Mouse (Mus musculus): ENCODE data around the gene Tmem40. TPM values are rescaled to one million over a fixed set of nuclear protein-coding genes. Genes with fewer than 3 reads are reported as not detected.

The Tmem40 gene
- total and polyA plus RNA-seq, 3 experiments = 0.92 to 2.4 TPM; not detected in 1

GRCm38 (mm10) chr6:115804432-115805192, 42.4 kb upstream of the Tmem40 start:
- H3K9ac ChIP-seq (ENCODE audit: low read depth, low read length) = no peak overlapping the region
- intact Hi-C loops (cut with DNase I) = loop anchor here (5.0 kb wide), 2 partner anchors 77 to 202 kb away; partner anchors contain the start of gene Mkrn2
- no peak overlapping the region for H3K27ac ChIP-seq
- no peak for TF ChIP-seq CTCF (IDR thresholded peaks at IDR 0.05)
- no peak for TF ChIP-seq EP300 (IDR thresholded peaks at IDR 0.05; ENCODE audit: insufficient read depth, low read depth, low read length)
- no peak for TF ChIP-seq POLR2A (IDR thresholded peaks at IDR 0.05; ENCODE audit: insufficient read depth, low read depth, low read length)
- H3K27me3 ChIP-seq (ENCODE audit: control insufficient read depth, insufficient read depth, low read length) = no peaks in the 10 kb centered on the region
- 66% methylated on average over 10 of the region's 10 CpGs for WGBS
- no peak for DNase-seq
- H3K36me3 ChIP-seq (ENCODE audit: control insufficient read depth, insufficient read depth, low read length) = peaks cover 13% of the 10 kb centered on the region
- H3K4me3 ChIP-seq = no peak overlapping the region
- H3K4me1 ChIP-seq (ENCODE audit: control insufficient read depth, insufficient read depth, low read length) = peaks cover 10% of the 10 kb centered on the region
- 0 out of 2 replicates have a peak, but pooled peaks cover 3% of the 10 kb centered on the region for H3K79me2 ChIP-seq (replicated peaks; ENCODE audit: control insufficient read depth, insufficient read depth, low read length)

DNA sequence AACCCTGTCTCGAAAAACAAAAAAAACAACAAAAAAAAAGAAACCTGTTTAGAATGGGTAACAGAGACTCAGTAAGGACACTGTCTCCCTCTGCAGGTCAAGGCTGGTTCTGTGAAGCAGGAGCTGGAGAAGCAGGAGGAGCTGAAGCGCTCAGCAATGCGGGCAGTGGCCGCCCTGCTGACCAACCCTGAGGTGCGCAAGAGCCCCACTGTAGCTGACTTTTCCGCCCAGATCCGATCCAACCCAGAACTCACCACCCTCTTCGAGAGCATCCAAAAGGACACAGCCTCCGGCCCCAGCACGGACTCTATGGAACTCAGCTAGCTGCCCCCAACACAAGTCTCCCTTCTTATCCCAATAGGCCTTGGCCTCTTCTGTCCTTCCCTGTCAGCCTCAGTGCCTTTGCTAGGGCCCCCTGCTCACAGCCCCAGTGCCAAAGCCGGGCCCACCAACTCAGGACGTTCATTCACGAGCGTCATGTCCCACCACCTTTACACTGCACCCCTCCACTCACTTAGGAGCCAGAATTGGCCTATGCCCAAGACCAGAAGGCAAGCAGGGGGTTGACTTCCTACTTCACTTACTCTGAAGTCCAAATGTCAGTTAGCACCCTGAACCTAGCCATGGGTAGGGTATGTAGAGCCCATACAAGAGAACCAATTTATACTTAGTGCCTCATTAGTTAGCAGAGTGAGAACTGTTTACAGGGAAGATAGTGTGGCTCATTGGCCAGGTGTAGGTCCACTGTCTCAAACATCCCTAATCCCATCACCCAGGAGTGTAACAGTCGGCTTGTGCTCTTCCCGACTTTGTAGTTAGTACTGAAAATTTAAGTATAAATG, 41.6 kb upstream of the Tmem40 start:
- intact Hi-C loops (cut with DNase I) = loop anchor here (5.0 kb wide), 1 partner anchor 76 kb away; no protein-coding TSS in a partner anchor
- no peak overlapping the region for H3K9ac ChIP-seq (ENCODE audit: low read depth, low read length)
- H3K36me3 ChIP-seq (ENCODE audit: control insufficient read depth, insufficient read depth, low read length) = peaks cover 13% of the 10 kb centered on the region
- DNase-seq = peak; percentile 64 to 71
- no peak overlapping the region for H3K4me3 ChIP-seq
- H3K27ac ChIP-seq = no peak overlapping the region
- H3K4me1 ChIP-seq (ENCODE audit: control insufficient read depth, insufficient read depth, low read length) = peaks cover 10% of the 10 kb centered on the region
- no peaks in the 10 kb centered on the region for H3K27me3 ChIP-seq (ENCODE audit: control insufficient read depth, insufficient read depth, low read length)
- peak; percentile 79 for TF ChIP-seq CTCF (IDR thresholded peaks at IDR 0.05)
- TF ChIP-seq POLR2A (IDR thresholded peaks at IDR 0.05; ENCODE audit: insufficient read depth, low read depth, low read length) = no peak
- 34% methylated on average over 16 of the region's 16 CpGs for WGBS
- 0 out of 2 replicates have a peak, but pooled peaks cover 3% of the 10 kb centered on the region for H3K79me2 ChIP-seq (replicated peaks; ENCODE audit: control insufficient read depth, insufficient read depth, low read length)

DNA sequence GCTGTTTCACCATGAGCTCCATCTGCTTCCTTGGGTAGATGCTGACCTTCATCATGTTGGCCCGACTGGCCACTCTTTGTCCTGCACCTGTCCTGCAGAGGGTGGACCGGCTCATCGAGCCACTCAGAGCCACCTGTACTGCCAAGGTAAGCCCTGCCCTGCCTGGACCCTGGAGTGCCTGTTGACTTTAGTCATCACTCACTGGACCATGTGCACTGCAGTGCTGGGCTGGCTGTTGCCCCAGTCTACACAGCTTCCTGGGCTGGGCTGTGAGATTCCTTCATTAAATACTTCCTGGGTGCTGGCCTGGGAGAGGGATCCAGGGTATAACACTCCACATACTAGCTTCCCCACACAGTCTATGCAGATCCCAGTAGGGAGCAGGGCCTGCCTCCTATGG, 39.6 kb upstream of the Tmem40 start:
- Histone ChIP-seq H3K4me3 (no peak overlapping the region), H3K27ac (no peak overlapping the region), H3K9ac (ENCODE audit: low read depth, low read length) (no peak overlapping the region), H3K79me2 (replicated peaks; ENCODE audit: control insufficient read depth, insufficient read depth, low read length) (no peaks in the 10 kb centered on the region), H3K36me3 (ENCODE audit: control insufficient read depth, insufficient read depth, low read length) (peaks cover 10% of the 10 kb centered on the region), H3K27me3 (ENCODE audit: control insufficient read depth, insufficient read depth, low read length) (no peaks in the 10 kb centered on the region), H3K4me1 (ENCODE audit: control insufficient read depth, insufficient read depth, low read length) (peaks cover 4% of the 10 kb centered on the region)
- WGBS = 94% methylated on average over 3 of the region's 3 CpGs
- TF ChIP-seq POLR2A (IDR thresholded peaks at IDR 0.05; ENCODE audit: insufficient read depth, low read depth, low read length) = no peak
- TF ChIP-seq EP300 (IDR thresholded peaks at IDR 0.05; ENCODE audit: insufficient read depth, low read depth, low read length) = no peak
- no peak for TF ChIP-seq CTCF (IDR thresholded peaks at IDR 0.05)
- intact Hi-C loops (cut with DNase I) = loop anchor here (5.0 kb wide), 1 partner anchor 75 kb away; no protein-coding TSS in a partner anchor
- DNase-seq = no peak

DNA sequence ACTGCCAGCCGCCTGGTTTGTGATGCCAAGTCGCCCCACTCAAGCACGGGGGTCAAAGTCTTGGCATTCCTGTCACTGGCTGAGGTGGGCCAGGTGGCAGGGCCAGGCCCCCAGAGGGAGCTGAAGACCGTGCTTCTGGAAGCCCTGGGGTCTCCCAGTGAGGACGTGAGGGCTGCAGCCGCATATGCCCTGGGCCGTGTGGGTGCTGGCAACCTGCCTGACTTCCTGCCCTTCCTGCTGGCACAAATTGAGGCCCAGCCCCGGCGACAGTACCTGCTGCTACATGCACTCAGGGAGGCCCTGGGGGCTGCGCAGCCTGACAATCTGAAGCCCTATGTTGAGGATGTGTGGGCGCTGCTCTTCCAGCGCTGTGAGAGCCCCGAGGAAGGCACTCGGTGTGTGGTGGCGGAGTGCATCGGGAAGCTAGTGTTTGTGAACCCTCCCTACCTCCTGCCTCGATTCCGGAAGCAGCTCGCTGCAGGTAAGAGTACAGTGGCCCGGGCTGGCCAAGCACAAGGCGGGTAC, 30.5 kb upstream of the Tmem40 start:
- no peaks in the 10 kb centered on the region for H3K27me3 ChIP-seq (ENCODE audit: control insufficient read depth, insufficient read depth, low read length)
- H3K79me2 ChIP-seq (replicated peaks; ENCODE audit: control insufficient read depth, insufficient read depth, low read length) = no peaks in the 10 kb centered on the region
- no peak overlapping the region for H3K4me3 ChIP-seq
- TF ChIP-seq CTCF (IDR thresholded peaks at IDR 0.05) (no peak), EP300 (IDR thresholded peaks at IDR 0.05; ENCODE audit: insufficient read depth, low read depth, low read length) (no peak), POLR2A (IDR thresholded peaks at IDR 0.05; ENCODE audit: insufficient read depth, low read depth, low read length) (no peak)
- 63% methylated on average over 21 of the region's 21 CpGs for WGBS
- intact Hi-C loops (cut with DNase I) = no loop called here
- peaks cover 3% of the 10 kb centered on the region; the same call in 1 of the 2 replicates for H3K4me1 ChIP-seq (ENCODE audit: control insufficient read depth, insufficient read depth, low read length)
- peak overlapping the region; percentile 15; the same call in 1 of the 2 replicates for H3K9ac ChIP-seq (ENCODE audit: low read depth, low read length)
- no peak overlapping the region; the same call in 1 of the 2 replicates for H3K27ac ChIP-seq
- peak; percentile 44 to 48 for DNase-seq
- peaks cover 2% of the 10 kb centered on the region for H3K36me3 ChIP-seq (ENCODE audit: control insufficient read depth, insufficient read depth, low read length)

DNA sequence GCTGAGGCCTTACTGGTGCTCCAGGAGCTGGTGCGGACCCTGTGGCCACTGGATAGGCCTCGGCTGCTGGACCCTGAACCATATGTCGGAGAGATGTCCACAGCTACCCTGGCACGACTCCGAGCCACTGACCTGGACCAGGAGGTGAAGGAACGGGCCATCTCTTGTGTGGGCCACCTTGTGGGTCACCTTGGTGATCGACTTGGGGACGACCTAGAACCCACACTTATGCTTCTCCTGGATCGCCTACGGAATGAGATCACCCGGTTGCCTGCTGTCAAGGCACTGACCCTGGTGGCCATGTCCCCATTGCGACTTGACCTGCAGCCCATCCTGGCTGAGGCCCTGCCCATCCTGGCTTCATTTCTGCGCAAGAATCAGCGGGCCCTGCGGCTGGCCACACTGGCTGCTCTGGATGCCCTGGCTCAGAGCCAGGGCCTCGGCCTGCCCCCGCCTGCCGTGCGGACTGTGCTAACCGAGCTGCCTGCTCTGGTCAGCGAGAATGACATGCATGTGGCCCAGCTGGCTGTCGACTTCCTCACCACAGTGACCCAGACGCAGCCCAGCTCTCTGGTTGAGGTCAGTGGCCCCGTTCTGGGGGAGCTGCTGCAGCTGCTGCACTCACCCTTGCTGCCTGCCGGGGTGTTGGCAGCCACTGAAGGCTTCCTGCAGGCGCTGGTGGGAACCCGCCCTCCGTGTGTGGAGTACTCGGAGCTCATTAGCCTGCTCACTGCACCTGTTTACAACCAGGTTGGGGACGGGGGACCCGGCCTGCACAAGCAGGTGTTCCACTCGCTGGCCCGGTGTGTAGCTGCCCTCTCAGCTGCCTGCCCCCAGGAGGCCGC, 29.9 kb upstream of the Tmem40 start:
- TF ChIP-seq CTCF (IDR thresholded peaks at IDR 0.05) (no peak), EP300 (IDR thresholded peaks at IDR 0.05; ENCODE audit: insufficient read depth, low read depth, low read length) (no peak), POLR2A (IDR thresholded peaks at IDR 0.05; ENCODE audit: insufficient read depth, low read depth, low read length) (no peak)
- Histone ChIP-seq H3K79me2 (replicated peaks; ENCODE audit: control insufficient read depth, insufficient read depth, low read length) (no peaks in the 10 kb centered on the region), H3K9ac (ENCODE audit: low read depth, low read length) (peak overlapping the region; percentile 15; the same call in 1 of the 2 replicates), H3K4me1 (ENCODE audit: control insufficient read depth, insufficient read depth, low read length) (peaks cover 3% of the 10 kb centered on the region; the same call in 1 of the 2 replicates), H3K27me3 (ENCODE audit: control insufficient read depth, insufficient read depth, low read length) (no peaks in the 10 kb centered on the region), H3K27ac (no peak overlapping the region; the same call in 1 of the 2 replicates), H3K4me3 (no peak overlapping the region), H3K36me3 (ENCODE audit: control insufficient read depth, insufficient read depth, low read length) (peaks cover 2% of the 10 kb centered on the region)
- DNase-seq = peak; percentile 51 to 67
- 58% methylated on average over 34 of the region's 34 CpGs for WGBS
- intact Hi-C loops (cut with DNase I) = no loop called here
